Mouse (Mus musculus): ENCODE data around the gene Gpi1.
"Not testable (repeated sequence)": the region's sequence is repeated elsewhere in the genome, so short reads cannot be mapped to it uniquely, and the experiment has no call there.

Gpi1 gene

GRCm38 (mm10) chr7:34183794-34184193, 46.3 kb downstream of the Gpi1 start:
- no peak for DNase-seq (ENCODE audit: low read depth, low spot score)

GRCm38 (mm10) chr7:34183356-34183755, 46.8 kb downstream of the Gpi1 start:
- no peak for DNase-seq (ENCODE audit: low read depth, low spot score)

GRCm38 (mm10) chr7:34176241-34176640, 53.9 kb downstream of the Gpi1 start:
- not testable (repeated sequence) for DNase-seq (ENCODE audit: low read depth, low spot score)

- no peak for DNase-seq (ENCODE audit: low read depth, low spot score)
Measured at GRCm38 (mm10) chr7:34172251-34172650, 57.9 kb downstream of the Gpi1 start.

GRCm38 (mm10) chr7:34169454-34169853, 60.7 kb downstream of the Gpi1 start, which contains the start of gene Uba2:
TSS of gene Uba2 (minus strand) at chr7:34169599.
- no peak for DNase-seq (ENCODE audit: low read depth, low spot score)

GRCm38 (mm10) chr7:34168470-34169251, 61.5 kb downstream of the Gpi1 start:
- peak; percentile 55 for DNase-seq (ENCODE audit: low read depth, low spot score)

- no peak for DNase-seq (ENCODE audit: low read depth, low spot score)
Measured at GRCm38 (mm10) chr7:34167766-34168469, 62.2 kb downstream of the Gpi1 start.

GRCm38 (mm10) chr7:34166850-34167249, 63.3 kb downstream of the Gpi1 start:
- DNase-seq (ENCODE audit: low read depth, low spot score): no peak

GRCm38 (mm10) chr7:34165999-34166398, 64.1 kb downstream of the Gpi1 start:
- no peak for DNase-seq (ENCODE audit: low read depth, low spot score)

GRCm38 (mm10) chr7:34164671-34165070, 65.5 kb downstream of the Gpi1 start:
- DNase-seq (ENCODE audit: low read depth, low spot score): no peak

GRCm38 (mm10) chr7:34159167-34159566, 71.0 kb downstream of the Gpi1 start:
- no peak for DNase-seq (ENCODE audit: low read depth, low spot score)

GRCm38 (mm10) chr7:34157994-34158393, 72.1 kb downstream of the Gpi1 start:
- DNase-seq (ENCODE audit: low read depth, low spot score): no peak

All from telencephalon, adult 2 months (tissue).